Mouse (Mus musculus) myocyte (in vitro differentiated cells): Measurements from ENCODE around the gene Lrrfip2.

ENCODE experiments used
- E2F4 ChIP-seq: IDR thresholded peaks from one replicate; pipeline ENCODE4 v1.6.1; 2011; ENCODE audit warnings: mild to moderate bottlenecking, control low read depth, moderate library complexity; ENCODE audit not compliant: insufficient read depth
- MAX ChIP-seq: IDR thresholded peaks from one replicate; pipeline ENCODE4 v1.6.1; 2011; ENCODE audit warnings: low read depth, mild to moderate bottlenecking, control low read depth
- MYOG ChIP-seq, 3 experiments: IDR thresholded peaks; one replicate each; pipeline ENCODE4 v1.6.1; 2011; ENCODE audit warnings: control low read depth in 2 of 3, low read depth in 2 of 3, mild to moderate bottlenecking in 2 of 3; ENCODE audit not compliant: insufficient read length in 2 of 3, control insufficient read depth in 1 of 3, insufficient read depth in 1 of 3
- POLR2A ChIP-seq: IDR thresholded peaks from one replicate; pipeline ENCODE4 v1.6.1; 2011; ENCODE audit warnings: low read depth, mild to moderate bottlenecking, control low read depth, moderate library complexity; ENCODE audit not compliant: insufficient read length
- POLR2AphosphoS2 ChIP-seq: IDR thresholded peaks from one replicate; pipeline ENCODE4 v1.6.1; 2011; ENCODE audit warnings: low read depth, control low read depth; ENCODE audit not compliant: insufficient read length
- REST ChIP-seq: IDR thresholded peaks from one replicate; pipeline ENCODE4 v1.6.1; 2011; ENCODE audit warnings: mild to moderate bottlenecking, control low read depth, moderate library complexity; ENCODE audit not compliant: insufficient read depth, insufficient read length
- SRF ChIP-seq: IDR thresholded peaks from one replicate; pipeline ENCODE4 v1.6.1; 2011; ENCODE audit warnings: low read depth; ENCODE audit not compliant: control insufficient read depth, insufficient read length
- TCF12 ChIP-seq: IDR thresholded peaks from one replicate; pipeline ENCODE4 v1.6.1; 2011; ENCODE audit warnings: mild to moderate bottlenecking, control low read depth; ENCODE audit not compliant: poor library complexity, insufficient read depth, severe bottlenecking
- USF1 ChIP-seq: IDR thresholded peaks from one replicate; pipeline ENCODE4 v1.6.1; 2011; ENCODE audit warnings: low read depth, mild to moderate bottlenecking, control low read depth, moderate library complexity

DNA sequence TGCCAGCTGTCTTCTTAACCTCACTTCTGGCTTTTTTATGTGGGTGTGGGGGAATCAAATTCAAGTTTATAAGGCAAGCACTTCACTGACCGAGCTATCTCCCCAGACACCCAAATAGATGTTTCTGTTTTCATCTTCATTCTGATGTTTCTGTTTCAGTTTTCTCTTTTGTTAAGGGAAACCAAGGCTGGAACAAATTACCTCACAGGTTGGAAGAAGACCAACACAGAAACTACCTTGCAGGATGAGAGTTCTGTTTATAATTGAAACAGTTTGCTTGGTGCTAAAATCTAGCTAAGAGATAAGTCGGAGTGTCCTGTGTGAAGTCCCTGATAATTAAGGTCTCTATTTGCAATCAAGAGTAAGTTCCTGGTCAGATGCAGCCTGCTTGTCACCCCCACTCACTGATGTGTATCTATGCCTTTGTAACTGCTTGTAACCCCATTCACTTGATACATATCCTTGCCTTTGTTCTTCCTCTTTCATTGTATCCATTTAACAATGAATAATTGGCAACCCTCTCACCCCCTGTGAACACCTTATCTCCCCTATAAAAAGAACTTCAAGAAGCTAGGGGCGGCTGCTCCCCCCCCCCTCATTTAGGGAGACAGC lies 30.3 kb upstream of the Lrrfip2 start:
- TF ChIP-seq POLR2A (no peak), MYOG (IDR thresholded peaks at IDR 0.05; ENCODE audit: control insufficient read depth in 1 of 3, insufficient read depth in 1 of 3, insufficient read length in 2 of 3, low read depth in 2 of 3) (no peak), TCF12 (no peak), MAX (no peak), POLR2AphosphoS2 (no peak), E2F4 (no peak), USF1 (no peak), SRF (no peak), REST (no peak)
